Mouse (Mus musculus): ENCODE results near the gene Trim80. TPM values are rescaled to one million over a fixed set of nuclear protein-coding genes. Genes with fewer than 3 reads are reported as not detected.

The Trim80 gene
- total RNA-seq (2021), result not detected
- long read RNA-seq, experiment 1, result 0 reads
- long read RNA-seq, experiment 2, result 0 reads

- Histone ChIP-seq H3K27ac (no peak within 1 kb of the TSS), H3K4me3 (no peak within 1 kb of the TSS)
- no peak for DNase-seq (ENCODE audit: low spot score in 2 of 2)
- peak; percentile 50 for TF ChIP-seq CTCF (conservative IDR thresholded peaks at IDR 0.05)
Observed at GRCm38 (mm10) chr11:115439906-115440595, at the start of gene Trim80. Trim80 (plus strand) TSS chr11:115440545.

- no peak for DNase-seq (ENCODE audit: low spot score in 2 of 2)
- Histone ChIP-seq H3K4me3 (no peak overlapping the region), H3K27ac (no peak overlapping the region)
- TF ChIP-seq CTCF (conservative IDR thresholded peaks at IDR 0.05), result no peak
Observed at GRCm38 (mm10) chr11:115391358-115391757, 49.0 kb upstream of the Trim80 start.

GRCm38 (mm10) chr11:115393721-115394325, 46.5 kb upstream of the Trim80 start:
- Histone ChIP-seq H3K27ac (no peak overlapping the region), H3K4me3 (no peak overlapping the region)
- no peak for DNase-seq (ENCODE audit: low spot score in 2 of 2)
- TF ChIP-seq CTCF (conservative IDR thresholded peaks at IDR 0.05), result no peak

DNA sequence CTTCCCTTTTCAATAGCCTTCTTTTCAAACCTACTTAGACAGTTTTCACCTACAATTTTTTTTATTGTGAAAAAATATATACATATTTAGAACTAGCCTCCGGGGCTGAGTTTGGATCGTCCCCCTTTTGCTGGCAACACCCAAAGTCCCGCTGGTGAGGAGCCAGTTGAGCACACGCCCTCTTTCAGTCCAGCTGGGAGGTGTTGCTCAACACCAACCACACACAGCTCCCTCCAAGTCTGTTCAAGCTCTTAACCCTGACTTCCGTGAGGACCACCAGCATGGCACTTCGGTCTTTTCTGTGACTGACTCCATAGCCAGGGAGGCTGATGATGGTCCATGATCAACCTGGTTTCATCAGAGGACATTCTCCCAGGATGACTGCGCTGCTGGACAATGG, 42.3 kb upstream of the Trim80 start:
- Histone ChIP-seq H3K4me3 (no peak overlapping the region), H3K27ac (no peak overlapping the region)
- TF ChIP-seq CTCF (conservative IDR thresholded peaks at IDR 0.05), result no peak
- no peak for DNase-seq (ENCODE audit: low spot score in 2 of 2)

GRCm38 (mm10) chr11:115400126-115400525, 40.2 kb upstream of the Trim80 start:
- peak overlapping the region; percentile 31 for H3K4me3 ChIP-seq
- TF ChIP-seq CTCF (conservative IDR thresholded peaks at IDR 0.05), result no peak
- DNase-seq (ENCODE audit: low spot score in 2 of 2), result no peak
- H3K27ac ChIP-seq, result peak overlapping the region; percentile 90

GRCm38 (mm10) chr11:115400630-115401391, 39.5 kb upstream of the Trim80 start:
- peak overlapping the region; percentile 90 for H3K27ac ChIP-seq
- H3K4me3 ChIP-seq, result peak overlapping the region; percentile 31
- DNase-seq (ENCODE audit: low spot score in 2 of 2), result peak; percentile 52 to 55
- no peak for TF ChIP-seq CTCF (conservative IDR thresholded peaks at IDR 0.05)

GRCm38 (mm10) chr11:115403338-115404124, 36.8 kb upstream of the Trim80 start, which contains the start of gene Mrpl58:
Mrpl58 (plus strand) TSS chr11:115403752.
- TF ChIP-seq CTCF (conservative IDR thresholded peaks at IDR 0.05), result no peak; the same call in 1 of the 2 replicates
- peak within 1 kb of the TSS; percentile 98 for H3K27ac ChIP-seq
- DNase-seq (ENCODE audit: low spot score in 2 of 2), result peak; percentile 79 to 85
- peak within 1 kb of the TSS; percentile 95 for H3K4me3 ChIP-seq

GRCm38 (mm10) chr11:115405723-115406122, 34.6 kb upstream of the Trim80 start:
- no peak for DNase-seq (ENCODE audit: low spot score in 2 of 2)
- no peak for TF ChIP-seq CTCF (conservative IDR thresholded peaks at IDR 0.05)
- Histone ChIP-seq H3K27ac (no peak overlapping the region), H3K4me3 (no peak overlapping the region)

DNA sequence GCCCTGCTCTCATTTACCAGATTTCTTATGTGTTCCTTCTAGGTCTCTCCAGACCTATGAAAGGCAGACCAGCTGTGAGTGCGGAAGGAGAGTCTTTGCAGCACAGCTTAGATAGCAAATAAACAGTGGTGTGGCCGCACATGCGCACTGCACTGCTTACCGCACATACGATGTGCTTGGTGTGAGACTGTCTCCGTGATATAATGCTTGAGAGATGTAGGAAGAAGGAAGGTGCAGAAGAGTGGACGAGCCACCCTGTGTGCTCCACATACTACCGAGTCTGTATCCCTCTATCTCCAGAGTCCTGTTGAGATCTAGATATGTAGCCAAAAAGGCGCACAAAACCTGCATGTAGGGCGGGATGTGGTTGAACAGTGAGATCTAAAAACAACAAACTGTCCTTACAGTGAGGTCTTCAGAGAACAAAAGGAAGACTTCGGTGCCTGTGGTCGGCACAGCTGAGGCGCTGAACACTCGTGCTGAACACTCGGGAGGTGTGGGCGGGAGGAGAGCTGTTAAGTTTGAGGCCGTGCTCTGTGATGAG, 33.4 kb upstream of the Trim80 start:
- Histone ChIP-seq H3K4me3 (no peak overlapping the region), H3K27ac (peak overlapping the region; percentile 61; the same call in 1 of the 2 replicates)
- no peak for DNase-seq (ENCODE audit: low spot score in 2 of 2)
- TF ChIP-seq CTCF (conservative IDR thresholded peaks at IDR 0.05), result no peak

DNA sequence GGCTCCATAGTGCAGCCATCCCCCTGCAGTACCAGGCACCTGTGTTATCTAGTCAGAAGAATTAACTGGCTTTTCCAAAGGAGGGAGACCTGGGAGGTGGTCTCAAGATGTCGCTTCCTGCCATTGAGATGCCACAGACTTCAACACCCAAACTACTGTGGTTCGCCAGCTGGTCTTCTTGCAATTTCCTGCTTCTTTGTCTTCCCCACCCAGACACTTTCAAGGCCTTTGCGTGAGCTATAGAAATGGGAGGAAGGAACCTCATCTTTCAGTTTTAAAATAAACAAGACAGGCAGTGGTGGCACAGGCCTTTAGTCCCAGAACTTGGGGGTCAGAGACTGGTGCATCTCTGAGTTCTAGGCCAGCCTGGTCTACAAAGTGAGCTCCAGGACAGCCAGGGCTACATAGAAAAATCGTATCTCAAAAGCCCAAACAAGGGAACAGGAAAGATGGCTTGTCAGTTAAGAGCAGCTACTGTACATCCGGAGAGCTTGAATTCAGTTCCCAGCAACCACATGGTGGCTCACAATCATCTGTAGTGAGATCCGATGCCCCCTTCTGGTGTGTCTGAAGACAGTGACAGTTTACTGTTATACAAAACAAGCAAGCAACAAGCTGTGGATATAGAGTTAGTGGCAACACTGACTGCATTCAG, 32.0 kb upstream of the Trim80 start:
- H3K27ac ChIP-seq, result peak overlapping the region; percentile 98
- TF ChIP-seq CTCF (conservative IDR thresholded peaks at IDR 0.05), result peak; percentile 26; the same call in 1 of the 2 replicates
- DNase-seq (ENCODE audit: low spot score in 2 of 2), result no peak
- H3K4me3 ChIP-seq, result no peak overlapping the region

DNA sequence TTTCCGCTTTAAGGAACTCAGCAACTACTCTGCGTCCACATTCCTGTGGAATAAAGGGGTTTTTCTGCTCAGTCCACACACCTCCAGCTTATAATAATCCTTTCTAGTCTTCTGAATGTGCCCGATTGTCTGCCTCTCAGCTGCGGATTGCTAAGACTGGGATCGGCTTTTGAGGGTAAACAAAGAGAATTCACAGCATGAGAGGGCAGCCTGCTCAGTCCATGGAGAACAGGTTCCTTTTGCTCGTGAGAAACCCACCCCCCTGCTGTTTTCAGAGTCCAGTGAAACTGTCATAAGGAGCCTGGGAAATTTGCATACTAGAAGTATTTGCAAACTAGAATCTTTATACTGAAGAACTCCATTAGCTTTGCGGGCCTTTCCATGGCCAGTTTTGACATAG, 30.8 kb upstream of the Trim80 start:
- TF ChIP-seq CTCF (conservative IDR thresholded peaks at IDR 0.05), result no peak
- DNase-seq (ENCODE audit: low spot score in 2 of 2), result no peak
- no peak overlapping the region for H3K4me3 ChIP-seq
- peak overlapping the region; percentile 98 for H3K27ac ChIP-seq

Data from layer of hippocampus, adult 2 months (tissue).